Mouse (Mus musculus) urinary bladder, postnatal 25 days (tissue): ENCODE data around the gene Erich6.
"Not testable (repeated sequence)": the region's sequence is repeated elsewhere in the genome, so short reads cannot be mapped to it uniquely, and the experiment has no call there.

Source experiments
- DNase-seq: peaks from one replicate; pipeline ENCODE4 v3.0.0; 2022; ENCODE audit warnings: low spot score

The Erich6 gene

DNA sequence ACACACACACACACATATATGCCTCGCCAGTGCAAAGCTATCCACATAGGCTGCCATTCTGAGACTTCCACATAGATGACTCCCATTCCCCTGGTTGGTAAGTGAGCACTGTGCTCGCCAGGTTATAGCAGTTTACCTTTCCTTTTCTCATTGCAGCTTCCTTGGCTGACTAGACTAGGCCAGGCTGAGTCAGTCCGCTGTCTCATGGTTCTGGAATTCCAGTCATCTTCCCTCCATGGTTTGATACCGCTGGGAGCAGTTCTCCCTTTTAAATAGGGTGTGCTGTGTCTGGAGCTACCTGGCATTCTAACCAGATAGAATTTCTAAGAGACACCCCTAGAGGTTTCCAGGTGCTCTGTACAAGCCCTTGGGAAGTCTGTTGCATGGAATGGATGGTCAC is 9.2 kb upstream of the Erich6 start:
- no peak for DNase-seq

GRCm38 (mm10) chr3:58631693-58632092 is 5.3 kb downstream of the Erich6 start:
- no peak for DNase-seq

DNA sequence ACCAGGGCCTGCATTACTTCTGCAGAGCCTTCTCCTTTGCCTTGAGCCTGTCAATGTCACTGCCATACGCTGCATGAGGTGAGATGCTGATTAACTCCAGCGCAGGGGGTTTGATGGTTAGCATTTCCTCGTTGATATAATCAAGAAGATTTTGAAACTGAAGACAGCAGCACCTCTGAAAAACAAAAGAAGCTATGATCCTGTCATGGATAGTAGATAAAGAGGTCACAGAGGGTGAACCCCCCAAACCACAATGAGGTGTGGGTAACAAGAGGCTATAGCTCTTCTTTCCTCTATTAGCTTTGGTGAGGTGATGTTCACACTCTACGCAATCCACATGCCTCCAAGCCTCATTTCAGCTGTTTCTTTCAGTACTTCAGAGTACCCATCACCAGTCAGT is 12.0 kb downstream of the Erich6 start:
- DNase-seq: no peak

GRCm38 (mm10) chr3:58622665-58623394 is 14.2 kb downstream of the Erich6 start:
- no peak for DNase-seq

DNA sequence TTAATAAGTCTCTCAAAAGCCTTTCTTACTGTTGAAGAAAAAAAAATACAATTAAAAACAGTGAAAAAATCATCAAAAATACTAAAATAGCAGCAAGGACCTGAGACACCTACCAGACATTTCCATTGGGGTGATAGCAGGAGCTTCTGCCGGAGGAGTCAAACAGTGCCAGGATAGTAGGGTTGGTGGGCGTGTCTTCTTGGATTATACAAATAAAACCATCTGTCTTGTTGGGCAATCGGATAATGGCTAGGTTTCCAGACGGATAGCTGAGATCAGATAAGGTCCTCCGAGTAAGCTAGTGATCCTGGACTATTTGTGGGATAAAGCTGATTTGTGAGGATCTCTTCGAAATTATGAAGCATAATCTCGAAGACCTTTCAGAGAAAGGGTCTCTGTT is 15.9 kb downstream of the Erich6 start:
- no peak for DNase-seq

- no peak for DNase-seq
These were observed 27.0 kb downstream of the Erich6 start for GRCm38 (mm10) chr3:58609985-58610384.

- no peak for DNase-seq
These were observed 28.5 kb downstream of the Erich6 start for GRCm38 (mm10) chr3:58608506-58608905.

DNA sequence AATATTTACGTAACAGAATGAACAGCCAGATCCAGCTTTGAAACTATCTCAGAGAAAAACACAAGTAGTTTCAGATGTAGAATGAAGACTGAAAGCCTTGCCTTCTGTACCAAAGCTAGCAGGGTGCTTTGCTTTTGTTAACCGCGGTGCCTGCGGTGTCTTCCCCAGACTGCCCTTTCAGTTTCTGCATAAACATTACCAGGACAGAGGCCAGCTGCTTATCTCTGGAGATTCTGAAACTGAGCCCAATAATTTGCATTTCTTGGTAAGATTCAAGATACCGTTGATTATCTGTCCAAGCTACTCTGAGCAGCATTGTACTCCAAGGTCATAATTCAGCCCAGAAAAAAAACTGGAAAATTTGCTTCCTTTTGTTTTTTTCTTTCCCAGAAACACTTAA is 43.4 kb downstream of the Erich6 start:
- no peak for DNase-seq

GRCm38 (mm10) chr3:58592666-58593065 is 44.3 kb downstream of the Erich6 start:
- not testable (repeated sequence) for DNase-seq

DNA sequence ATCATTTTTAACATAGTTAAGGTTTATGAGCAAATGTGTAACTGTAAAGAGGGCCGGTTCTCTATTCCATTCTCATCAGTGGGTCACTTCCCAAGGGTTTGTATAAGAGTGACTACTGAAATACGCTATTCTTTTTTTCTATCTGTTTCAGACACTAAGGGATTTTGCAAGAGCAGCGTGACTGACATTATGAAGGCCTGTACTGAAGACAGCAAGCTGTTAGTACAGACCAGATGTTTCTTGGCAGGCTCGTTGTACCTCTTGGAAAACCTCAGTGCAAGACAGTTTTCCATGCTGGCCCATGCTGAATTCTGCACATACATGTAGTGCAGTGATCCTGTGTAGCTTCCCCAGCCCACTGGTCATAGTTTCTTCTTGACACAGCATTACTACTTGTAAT is 46.5 kb downstream of the Erich6 start:
- DNase-seq: not testable (repeated sequence)

DNA sequence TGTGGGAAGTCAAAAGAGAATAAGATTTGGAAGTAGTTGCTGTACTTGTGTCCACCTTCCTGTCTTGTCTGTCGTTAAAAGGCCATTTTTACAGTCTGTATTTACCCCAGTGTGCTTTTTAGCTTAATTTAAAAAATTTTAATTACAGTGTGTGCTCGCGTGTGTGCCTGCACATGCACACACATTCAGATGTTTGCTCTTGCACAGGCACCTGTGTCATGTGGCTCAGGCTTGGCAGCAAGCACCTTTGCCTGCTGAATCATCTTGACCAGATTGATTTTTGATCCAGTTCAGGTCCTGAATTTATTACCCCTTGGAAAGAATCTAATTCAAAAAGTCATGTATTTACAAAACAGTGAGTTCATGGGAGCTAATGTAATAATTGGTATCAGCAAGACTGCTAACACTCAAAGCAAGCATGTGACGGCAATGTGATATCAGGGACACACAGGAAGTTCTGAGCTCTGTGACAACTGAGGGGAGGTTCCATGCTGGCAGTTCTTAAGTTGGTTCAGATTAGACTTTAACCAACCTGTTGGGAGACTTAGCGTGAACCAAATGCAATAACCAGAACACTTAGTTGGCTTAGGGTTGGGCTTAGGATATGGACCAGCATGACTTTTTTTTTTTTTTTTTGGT is 54.1 kb downstream of the Erich6 start:
- DNase-seq: no peak

- DNase-seq: no peak
These were observed 54.7 kb downstream of the Erich6 start for GRCm38 (mm10) chr3:58582297-58582696.

GRCm38 (mm10) chr3:58581530-58581929 is 55.5 kb downstream of the Erich6 start:
- no peak for DNase-seq

DNA sequence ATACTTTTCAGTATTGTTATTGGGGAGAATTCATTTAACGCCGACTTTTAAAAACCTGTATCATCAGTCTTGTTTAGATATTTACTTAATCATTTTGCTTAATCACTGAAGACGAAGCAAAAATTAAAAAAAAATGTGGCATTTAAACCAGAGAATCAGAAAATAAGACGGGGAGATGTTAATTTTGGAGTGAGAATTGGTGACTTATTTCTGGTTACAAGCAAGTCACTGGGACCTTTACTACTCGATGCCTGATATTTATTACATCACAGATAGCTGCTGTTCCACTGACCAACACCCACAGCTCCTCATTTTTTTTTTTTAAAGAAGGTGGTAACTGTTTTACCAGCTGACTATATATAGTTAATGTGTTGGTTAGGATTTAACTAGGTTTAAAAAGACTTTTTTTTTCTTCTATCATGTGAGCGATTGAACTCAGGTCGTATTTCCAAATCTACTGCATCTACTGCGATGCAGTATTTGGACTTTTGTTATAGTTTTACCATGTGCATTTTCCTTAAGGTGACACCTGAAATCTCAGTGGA is 59.4 kb downstream of the Erich6 start:
- no peak for DNase-seq

DNA sequence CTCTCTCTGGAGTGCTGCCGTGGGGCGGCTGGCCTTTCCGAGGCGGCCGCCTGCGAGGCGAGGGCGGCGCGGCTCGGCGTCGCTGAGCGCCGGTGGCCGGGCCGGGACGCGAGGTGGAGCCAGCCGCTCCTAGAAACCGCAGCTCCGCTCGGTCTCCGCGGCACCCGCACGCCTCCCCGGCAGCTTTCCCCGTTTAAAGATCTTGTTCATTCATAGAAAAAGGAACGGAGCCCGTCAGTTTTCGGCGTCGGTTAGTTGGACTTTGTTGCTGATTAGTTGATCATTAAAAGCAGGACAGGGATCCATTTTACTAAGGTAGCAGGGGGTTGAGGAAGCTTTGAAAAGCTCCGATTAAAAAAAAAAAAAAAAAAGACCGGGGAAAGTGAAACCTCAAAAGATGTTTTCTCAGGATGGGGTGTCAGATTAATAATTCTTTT is 59.9 kb downstream of the Erich6 start:
- DNase-seq: peak; percentile 47

- peak; percentile 97 for DNase-seq
These were observed 60.6 kb downstream of the Erich6 start, which contains the start of gene Selenot for GRCm38 (mm10) chr3:58576137-58577066. Selenot (plus strand) TSS chr3:58576636.

- no peak for DNase-seq
These were observed 66.2 kb downstream of the Erich6 start for GRCm38 (mm10) chr3:58570821-58571220.
